In genomic region chr5:135133736-135134405, GRCm38 (mm10) we compare ENCODE assay signal across 8 mouse cellular contexts. TPM values are rescaled to one million over a fixed set of nuclear protein-coding genes. Genes with fewer than 3 reads are reported as not detected.
DNase-seq lines count a peak whose midpoint lies in the region; ATAC-seq and TF ChIP-seq lines count a peak whose summit lies in the region.

No protein-coding gene starts in this region.

- no peak overlapping the region for H3K9ac ChIP-seq in heart, postnatal 0 days (replicated peaks; ENCODE audit: low read depth, low read length)
- no peak overlapping the region for H3K9ac ChIP-seq in stomach, embryonic 14.5 days (replicated peaks; ENCODE audit: low read depth, low read length)

- no peaks in the 10 kb centered on the region for H3K36me3 ChIP-seq in heart, postnatal 0 days (replicated peaks; ENCODE audit: control insufficient read depth, insufficient read depth, low read length)
- no peaks in the 10 kb centered on the region for H3K36me3 ChIP-seq in limb, embryonic 10.5 days
- no peaks in the 10 kb centered on the region for H3K36me3 ChIP-seq in stomach, embryonic 14.5 days (ENCODE audit: control insufficient read depth, insufficient read depth, low read length)

- no peak for TF ChIP-seq CTCF in heart, postnatal 0 days (IDR thresholded peaks at IDR 0.05; ENCODE audit: low read depth)

- no peak for ATAC-seq in heart, postnatal 0 days (ENCODE audit: insufficient read depth, low read depth)
- ATAC-seq in stomach, embryonic 14.5 days (ENCODE audit: insufficient number of reproducible peaks, insufficient read depth, low FRiP score, low read depth) = peak; percentile 63

- peak overlapping the region; percentile 42 for H3K4me2 ChIP-seq in heart, postnatal 0 days (ENCODE audit: low read depth, low read length)
- peak overlapping the region; percentile 32 for H3K4me2 ChIP-seq in stomach, embryonic 14.5 days (replicated peaks; ENCODE audit: low read depth, low read length)

- WGBS in heart, postnatal 0 days = 8% methylated on average over 26 of the region's 26 CpGs
- WGBS in limb, embryonic 10.5 days = 7% methylated on average over 26 of the region's 26 CpGs
- WGBS in stomach, embryonic 14.5 days = 3% methylated on average over 26 of the region's 26 CpGs

- H3K9me3 ChIP-seq in heart, postnatal 0 days (replicated peaks; ENCODE audit: control insufficient read depth, low read length) = no peaks in the 10 kb centered on the region
- no peaks in the 10 kb centered on the region for H3K9me3 ChIP-seq in limb, embryonic 10.5 days (replicated peaks)
- H3K9me3 ChIP-seq in stomach, embryonic 14.5 days (ENCODE audit: control insufficient read depth, low read depth, low read length) = no peaks in the 10 kb centered on the region

- TF ChIP-seq EP300 in heart, postnatal 0 days (IDR thresholded peaks at IDR 0.05; ENCODE audit: low read depth) = no peak

- DNase-seq in ovary, postnatal 36 days (ENCODE audit: low spot score) = peak; percentile 28
- DNase-seq in ovary, adult 18-20 months (ENCODE audit: low spot score) = no peak
- DNase-seq in embryo, embryonic 10 days (ENCODE audit: low spot score) = peak; percentile 56
- DNase-seq in heart, postnatal 0 days (ENCODE audit: low spot score) = no peak
- DNase-seq in limb, embryonic 10.5 days (ENCODE audit: low spot score) = no peak
- peak; percentile 11 for DNase-seq in mesoderm, embryonic 11.5 days (ENCODE audit: low read depth, low spot score)
- no peak for DNase-seq in gastrocnemius, postnatal 10 days

- H3K27me3 ChIP-seq in heart, postnatal 0 days (ENCODE audit: control insufficient read depth, insufficient read depth, low read length) = peaks cover 38% of the 10 kb centered on the region
- peaks cover 60% of the 10 kb centered on the region for H3K27me3 ChIP-seq in limb, embryonic 10.5 days (ENCODE audit: low read depth, poor library complexity, severe bottlenecking)
- H3K27me3 ChIP-seq in stomach, embryonic 14.5 days (ENCODE audit: control insufficient read depth, insufficient read depth, low read length) = peaks cover 24% of the 10 kb centered on the region

- H3K4me1 ChIP-seq in heart, postnatal 0 days (ENCODE audit: control insufficient read depth, insufficient read depth) = peaks cover 7% of the 10 kb centered on the region; the same call in 1 of the 2 replicates
- H3K4me1 ChIP-seq in limb, embryonic 10.5 days = peaks cover 14% of the 10 kb centered on the region
- 0 out of 2 replicates have a peak, but pooled peaks cover 5% of the 10 kb centered on the region for H3K4me1 ChIP-seq in stomach, embryonic 14.5 days (ENCODE audit: control insufficient read depth, insufficient read depth, low read length)

- peak overlapping the region; percentile 16 for H3K4me3 ChIP-seq in heart, postnatal 0 days (ENCODE audit: low read depth, low read length)
- peak overlapping the region; percentile 24 for H3K4me3 ChIP-seq in limb, embryonic 10.5 days
- peak overlapping the region; percentile 9; the same call in 1 of the 2 replicates for H3K4me3 ChIP-seq in stomach, embryonic 14.5 days (ENCODE audit: low read depth, low read length)

- no peak overlapping the region for H3K27ac ChIP-seq in heart, postnatal 0 days (ENCODE audit: low read depth)
- no peak overlapping the region for H3K27ac ChIP-seq in limb, embryonic 10.5 days
- H3K27ac ChIP-seq in stomach, embryonic 14.5 days (ENCODE audit: low read length) = no peak overlapping the region

RNA-seq across cellular contexts. Expression of gene Tbl2, which starts 15.6 kb away (rescaled TPM):
- total RNA-seq in heart, postnatal 0 days (2014; rRNA removed; ENCODE audit: low replicate concordance) = 30.0 and 66.2 TPM in 2 replicates
- polyA plus RNA-seq in heart, postnatal 0 days (2015; fragmentation: Nextera tagmentation; extraction: Ambion mirVana) = 10.4 and 11.3 TPM in 2 replicates
- polyA plus RNA-seq in limb, embryonic 10.5 days (2016; fragmentation: Nextera tagmentation; extraction: Ambion mirVana) = 19.4 and 30.7 TPM in 2 replicates
- polyA plus RNA-seq in stomach, embryonic 14.5 days (2014; fragmentation: Nextera tagmentation; extraction: Ambion mirVana) = 24.8 and 28.5 TPM in 2 replicates
- 10 to 100 TPM; 13.6 to 16.8 TPM for total RNA-seq in gastrocnemius, postnatal 10 days (2021)

RNA-seq across cellular contexts. Expression of gene Bcl7b, which starts 34.2 kb away (rescaled TPM):
- total RNA-seq in heart, postnatal 0 days (2014; rRNA removed; ENCODE audit: low replicate concordance) = 10.6 and 23.2 TPM in 2 replicates
- 51.8 and 54.5 TPM in 2 replicates for polyA plus RNA-seq in heart, postnatal 0 days (2015; fragmentation: Nextera tagmentation; extraction: Ambion mirVana)
- 44.5 and 45.4 TPM in 2 replicates for polyA plus RNA-seq in limb, embryonic 10.5 days (2016; fragmentation: Nextera tagmentation; extraction: Ambion mirVana)
- 45.1 and 48.9 TPM in 2 replicates for polyA plus RNA-seq in stomach, embryonic 14.5 days (2014; fragmentation: Nextera tagmentation; extraction: Ambion mirVana)
- total RNA-seq in gastrocnemius, postnatal 10 days (2021) = 10 to 100 TPM; 28.4 to 28.9 TPM

RNA-seq across cellular contexts. Expression of gene Mlxipl, which starts 44.2 kb away (rescaled TPM):
- total RNA-seq in heart, postnatal 0 days (2014; rRNA removed; ENCODE audit: low replicate concordance) = 1.2 and 16.0 TPM in 2 replicates
- 3.4 and 5.3 TPM in 2 replicates for polyA plus RNA-seq in heart, postnatal 0 days (2015; fragmentation: Nextera tagmentation; extraction: Ambion mirVana)
- 2.5 and 5.1 TPM in 2 replicates for polyA plus RNA-seq in limb, embryonic 10.5 days (2016; fragmentation: Nextera tagmentation; extraction: Ambion mirVana)
- polyA plus RNA-seq in stomach, embryonic 14.5 days (2014; fragmentation: Nextera tagmentation; extraction: Ambion mirVana) = 2.7 and 3.6 TPM in 2 replicates
- 10 to 100 TPM; 28.4 to 32.5 TPM for total RNA-seq in gastrocnemius, postnatal 10 days (2021)

RNA-seq across cellular contexts. Expression of gene Baz1b, which starts 53.2 kb away (rescaled TPM):
- total RNA-seq in heart, postnatal 0 days (2014; rRNA removed; ENCODE audit: low replicate concordance) = 21.3 and 30.0 TPM in 2 replicates
- polyA plus RNA-seq in heart, postnatal 0 days (2015; fragmentation: Nextera tagmentation; extraction: Ambion mirVana) = 11.9 and 13.1 TPM in 2 replicates
- 58.1 and 68.3 TPM in 2 replicates for polyA plus RNA-seq in limb, embryonic 10.5 days (2016; fragmentation: Nextera tagmentation; extraction: Ambion mirVana)
- polyA plus RNA-seq in stomach, embryonic 14.5 days (2014; fragmentation: Nextera tagmentation; extraction: Ambion mirVana) = 60.3 and 60.7 TPM in 2 replicates
- total RNA-seq in gastrocnemius, postnatal 10 days (2021) = 10 to 100 TPM; 29.0 to 39.2 TPM

RNA-seq across cellular contexts. Expression of gene Vps37d, which starts 55.8 kb away (rescaled TPM):
- total RNA-seq in heart, postnatal 0 days (2014; rRNA removed; ENCODE audit: low replicate concordance) = 3.7 and 5.6 TPM in 2 replicates
- 1.0 and 1.1 TPM in 2 replicates for polyA plus RNA-seq in heart, postnatal 0 days (2015; fragmentation: Nextera tagmentation; extraction: Ambion mirVana)
- polyA plus RNA-seq in limb, embryonic 10.5 days (2016; fragmentation: Nextera tagmentation; extraction: Ambion mirVana) = 8.5 and 12.7 TPM in 2 replicates
- polyA plus RNA-seq in stomach, embryonic 14.5 days (2014; fragmentation: Nextera tagmentation; extraction: Ambion mirVana) = 7.2 and 7.7 TPM in 2 replicates
- total RNA-seq in gastrocnemius, postnatal 10 days (2021) = 1 to 10 TPM; 2.3 to 3.0 TPM

Comparison
In these comparisons a context has a peak if more than half of its experiments do, and no peak if none do; other contexts are left out.
1. DNase-seq: peak in ovary, postnatal 36 days (single experiment), embryo, embryonic 10 days (single experiment) and mesoderm, embryonic 11.5 days (single experiment); none in ovary, adult 18-20 months (single experiment), heart, postnatal 0 days (single experiment), limb, embryonic 10.5 days (single experiment) and gastrocnemius, postnatal 10 days (single experiment).
2. Peak in every context shown above with its lines, with median percentiles within 50 percentile points of each other: H3K4me3 ChIP-seq.